Mouse (Mus musculus): ENCODE data around the gene Mcts1.

Mcts1 gene

DNA sequence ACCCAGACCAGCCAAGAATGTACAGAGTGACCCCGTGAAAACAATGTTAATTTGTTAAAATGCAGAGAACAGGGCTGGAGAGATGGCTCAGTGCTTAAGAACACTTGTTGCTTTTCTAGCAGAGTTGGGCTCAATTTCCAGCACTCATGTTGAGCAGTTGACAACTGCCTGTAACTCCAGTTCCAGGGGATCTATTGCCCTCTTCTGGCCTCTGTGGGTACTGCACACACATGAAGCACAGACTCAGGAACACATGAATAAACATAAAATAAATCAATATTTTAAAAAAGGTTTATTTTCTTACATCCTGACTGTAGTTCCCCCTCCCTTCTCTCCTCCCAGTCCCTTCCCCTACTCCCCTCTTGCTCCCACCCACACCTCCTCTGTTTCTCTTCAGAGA, 52.8 kb downstream of the Mcts1 start:
- DNase-seq (ENCODE audit: extremely low read depth, insufficient read length, low spot score): no peak

GRCm38 (mm10) chrX:38654681-38655080, 54.3 kb downstream of the Mcts1 start:
- no peak for DNase-seq (ENCODE audit: extremely low read depth, insufficient read length, low spot score)

- no peak for DNase-seq (ENCODE audit: extremely low read depth, insufficient read length, low spot score)
These were observed 56.0 kb downstream of the Mcts1 start for GRCm38 (mm10) chrX:38656206-38656883.

Data from 3134 (cell line).